Mouse (Mus musculus): ENCODE measurements at regions not wholly inside any gene's neighbourhood (a gene's known extent, or its start where the extent isn't known, plus 50 kb on each side); places are given as distances from the start of the nearest gene placed in this dataset.

GRCm38 (mm10) chr6:106876690-106877089 lies 76.8 kb upstream of the Crbn start:
- no peak for DNase-seq

GRCm38 (mm10) chr6:106891879-106892638 lies 92.2 kb upstream of the Crbn start:
- DNase-seq: no peak

- no peak for DNase-seq
Measured at GRCm38 (mm10) chr6:106892639-106892934, 92.7 kb upstream of the Crbn start.

GRCm38 (mm10) chr6:106903953-106904683 lies 104.2 kb upstream of the Crbn start:
- no peak for DNase-seq

- no peak for DNase-seq
Measured at GRCm38 (mm10) chr6:106915121-106915520, 115.2 kb upstream of the Crbn start.

- DNase-seq: no peak
Measured at GRCm38 (mm10) chr6:106916683-106917289, 116.9 kb upstream of the Crbn start.

- peak; percentile 92 for DNase-seq
Measured at GRCm38 (mm10) chr6:106920951-106921350, 121.1 kb upstream of the Crbn start.

GRCm38 (mm10) chr6:106925486-106925885 lies 125.6 kb upstream of the Crbn start:
- DNase-seq: no peak

- no peak for DNase-seq
Measured at GRCm38 (mm10) chr6:106933584-106933983, 133.7 kb upstream of the Crbn start.

- DNase-seq: no peak
Measured at GRCm38 (mm10) chr6:106946227-106946927, 146.5 kb upstream of the Crbn start.

- DNase-seq: no peak
Measured at GRCm38 (mm10) chr6:106950909-106951308, 151.0 kb upstream of the Crbn start.

- no peak for DNase-seq
Measured at GRCm38 (mm10) chr6:106961320-106961719, 161.4 kb upstream of the Crbn start.

- peak; percentile 33 for DNase-seq
Measured at GRCm38 (mm10) chr6:106964337-106964736, 164.5 kb upstream of the Crbn start.

GRCm38 (mm10) chr6:106975439-106975838 lies 175.6 kb upstream of the Crbn start:
- DNase-seq: no peak

- DNase-seq: no peak
Measured at GRCm38 (mm10) chr6:106978721-106979120, 178.8 kb upstream of the Crbn start.

- DNase-seq: no peak
Measured at GRCm38 (mm10) chr6:106979755-106980154, 179.9 kb upstream of the Crbn start.

GRCm38 (mm10) chr6:106980188-106980587 lies 180.3 kb upstream of the Crbn start:
- DNase-seq: no peak

GRCm38 (mm10) chr6:106981232-106981631 lies 181.4 kb upstream of the Crbn start:
- no peak for DNase-seq

- no peak for DNase-seq
Measured at GRCm38 (mm10) chr6:106985132-106985801, 185.4 kb upstream of the Crbn start.

- no peak for DNase-seq
Measured at GRCm38 (mm10) chr6:106991586-106991985, 191.7 kb upstream of the Crbn start.

GRCm38 (mm10) chr6:107004406-107005120 lies 204.7 kb upstream of the Crbn start:
- no peak for DNase-seq

GRCm38 (mm10) chr6:107010785-107011184 lies 210.9 kb upstream of the Crbn start:
- DNase-seq: no peak

Measured in cerebellum, adult 9-11 months (tissue).